Mouse (Mus musculus) MEL (cell line): ENCODE results near the gene Tubb4a. TPM values are rescaled to one million over a fixed set of nuclear protein-coding genes. Genes with fewer than 3 reads are reported as not detected.
"Not testable (repeated sequence)": the region's sequence is repeated elsewhere in the genome, so short reads cannot be mapped to it uniquely, and the experiment has no call there.

Experiments used
- DNase-seq: peaks from one replicate; pipeline ENCODE4 v3.0.0; 2011; ENCODE audit warnings: low read depth, low spot score
- H3K27ac ChIP-seq: 2 replicates; pipeline ENCODE4 v1.5.1; 2012; ENCODE audit warnings: low read depth, mild to moderate bottlenecking, control low read depth, low read length, moderate library complexity; ENCODE audit not compliant: control insufficient read depth
- H3K27me3 ChIP-seq, 2 experiments: fragments of 150-350 bp in 1 of 2; sonication (generic) in 1 of 2; 2 replicates each; pipeline ENCODE4 v1.6.1; 2012; ENCODE audit warnings: low read length in 2 of 2, mild to moderate bottlenecking in 2 of 2, improper control_type of control experiment in 1 of 2, moderate library complexity in 1 of 2; ENCODE audit not compliant: insufficient read depth in 2 of 2, control insufficient read depth in 1 of 2
- H3K36me3 ChIP-seq, 2 experiments: 2 replicates each; pipeline ENCODE4 v1.6.1; 2012 to 2014; ENCODE audit warnings: low read length in 2 of 2, improper control_type of control experiment in 1 of 2, inconsistent platforms in 1 of 2, mild to moderate bottlenecking in 1 of 2; ENCODE audit not compliant: insufficient read depth in 2 of 2, control insufficient read depth in 1 of 2
- H3K4me1 ChIP-seq, 2 experiments: fragments of 150-350 bp in 1 of 2; sonication (generic) in 1 of 2; 2 replicates each; pipeline ENCODE4 v1.6.1; 2012; ENCODE audit warnings: low read length in 2 of 2, improper control_type of control experiment in 1 of 2, mild to moderate bottlenecking in 1 of 2; ENCODE audit not compliant: insufficient read depth in 2 of 2, control insufficient read depth in 1 of 2
- H3K4me3 ChIP-seq, 2 experiments: fragments of 150-350 bp in 1 of 2; sonication (generic) in 1 of 2; 2 replicates each; pipeline ENCODE4 v1.5.1; 2012; ENCODE audit warnings: low read depth in 2 of 2, low read length in 2 of 2, mild to moderate bottlenecking in 2 of 2, moderate library complexity in 2 of 2, control low read depth in 1 of 2, improper control_type of control experiment in 1 of 2; ENCODE audit not compliant: control insufficient read depth in 1 of 2, insufficient read depth in 1 of 2
- H3K79me2 ChIP-seq: 2 replicates; pipeline ENCODE4 v1.6.1; 2012; ENCODE audit warnings: mild to moderate bottlenecking, low read length, moderate library complexity; ENCODE audit not compliant: control insufficient read depth, poor library complexity, insufficient read depth
- H3K9ac ChIP-seq: 2 replicates; pipeline ENCODE4 v1.6.1; 2012; ENCODE audit warnings: low read depth, mild to moderate bottlenecking, control low read depth, low read length, moderate library complexity; ENCODE audit not compliant: control insufficient read depth, poor library complexity, severe bottlenecking
- H3K9me3 ChIP-seq: fragments of 150-350 bp; sonication (generic); replicated peaks from 2 replicates; pipeline ENCODE4 v1.6.1; 2012; ENCODE audit warnings: mild to moderate bottlenecking, low read length, improper control_type of control experiment, moderate library complexity; ENCODE audit not compliant: insufficient read depth
- BHLHE40 ChIP-seq: IDR thresholded peaks from 2 replicates; pipeline ENCODE4 v1.6.1; 2012; ENCODE audit warnings: low read depth, mild to moderate bottlenecking, inconsistent platforms, low read length, improper control_type of control experiment, borderline replicate concordance
- CHD1 ChIP-seq: IDR thresholded peaks from 2 replicates; pipeline ENCODE4 v1.6.1; 2012; ENCODE audit warnings: low read depth, mild to moderate bottlenecking, inconsistent platforms, low read length, improper control_type of control experiment
- CTCF ChIP-seq, 3 experiments: IDR thresholded peaks in 2 of 3; conservative IDR thresholded peaks in 1 of 3; 2 replicates each; pipeline ENCODE4 v1.5.1; 2011 to 2012; ENCODE audit warnings: low read length in 3 of 3, low read depth in 2 of 3, mild to moderate bottlenecking in 2 of 3, improper control_type of control experiment in 1 of 3, inconsistent platforms in 1 of 3, mixed read lengths in 1 of 3, moderate library complexity in 1 of 3; ENCODE audit not compliant: control insufficient read depth in 1 of 3, insufficient read depth in 1 of 3, poor library complexity in 1 of 3, severe bottlenecking in 1 of 3
- E2F4 ChIP-seq: IDR thresholded peaks from 2 replicates; pipeline ENCODE4 v1.6.1; 2011; ENCODE audit warnings: low read depth, low read length, improper control_type of control experiment, borderline replicate concordance
- ELF1 ChIP-seq: IDR thresholded peaks from 2 replicates; pipeline ENCODE4 v1.6.1; 2014; ENCODE audit warnings: low read depth, mild to moderate bottlenecking, inconsistent platforms, low read length, improper control_type of control experiment, moderate library complexity
- EP300 ChIP-seq, 2 experiments: IDR thresholded peaks; 2 replicates each; pipeline ENCODE4 v1.6.1; 2011; ENCODE audit warnings: improper control_type of control experiment in 2 of 2, low read length in 2 of 2, low read depth in 1 of 2, mild to moderate bottlenecking in 1 of 2
- ETS1 ChIP-seq: IDR thresholded peaks from 2 replicates; pipeline ENCODE4 v1.6.1; 2012; ENCODE audit warnings: low read depth, mild to moderate bottlenecking, inconsistent platforms, low read length, improper control_type of control experiment, moderate library complexity
- GABPA ChIP-seq: IDR thresholded peaks from 2 replicates; pipeline ENCODE4 v1.6.1; 2012; ENCODE audit warnings: low read depth, mild to moderate bottlenecking, inconsistent platforms, low read length, improper control_type of control experiment, moderate library complexity
- GATA1 ChIP-seq: IDR thresholded peaks from 2 replicates; pipeline ENCODE4 v1.6.1; 2011; ENCODE audit warnings: low read depth, low read length, improper control_type of control experiment
- HCFC1 ChIP-seq: IDR thresholded peaks from 2 replicates; pipeline ENCODE4 v1.6.1; 2012; ENCODE audit warnings: low read depth, mild to moderate bottlenecking, inconsistent platforms, low read length, improper control_type of control experiment, moderate library complexity
- MAX ChIP-seq: IDR thresholded peaks from 2 replicates; pipeline ENCODE4 v1.6.1; 2011; ENCODE audit warnings: low read length, improper control_type of control experiment
- MEF2A ChIP-seq: IDR thresholded peaks from 2 replicates; pipeline ENCODE4 v1.6.1; 2014; ENCODE audit warnings: low read depth, mild to moderate bottlenecking, inconsistent platforms, low read length, improper control_type of control experiment; ENCODE audit not compliant: poor library complexity, insufficient replicate concordance, severe bottlenecking; ENCODE audit errors: extremely low read depth
- MXI1 ChIP-seq: IDR thresholded peaks from 2 replicates; pipeline ENCODE4 v1.6.1; 2011; ENCODE audit warnings: mild to moderate bottlenecking, low read depth, low read length, improper control_type of control experiment
- MYB ChIP-seq: IDR thresholded peaks from 2 replicates; pipeline ENCODE4 v1.6.1; 2011; ENCODE audit warnings: mild to moderate bottlenecking, low read depth, low read length, improper control_type of control experiment
- NELFE ChIP-seq: IDR thresholded peaks from 2 replicates; pipeline ENCODE4 v1.6.1; 2011; ENCODE audit warnings: low read depth, low read length, improper control_type of control experiment
- NRF1 ChIP-seq: IDR thresholded peaks from 2 replicates; pipeline ENCODE4 v1.6.1; 2014; ENCODE audit warnings: low read depth, mild to moderate bottlenecking, inconsistent platforms, low read length, improper control_type of control experiment, moderate library complexity; ENCODE audit not compliant: poor library complexity, insufficient read depth, severe bottlenecking
- POLR2A ChIP-seq, 2 experiments: IDR thresholded peaks; 2 replicates each; pipeline ENCODE4 v1.6.1; 2011 to 2012; ENCODE audit warnings: low read length in 2 of 2, mild to moderate bottlenecking in 2 of 2, control low read depth in 1 of 2, improper control_type of control experiment in 1 of 2, low read depth in 1 of 2, moderate library complexity in 1 of 2; ENCODE audit not compliant: control insufficient read depth in 1 of 2, insufficient read depth in 1 of 2, poor library complexity in 1 of 2
- POLR2AphosphoS2 ChIP-seq: IDR thresholded peaks from 2 replicates; pipeline ENCODE4 v1.6.1; 2011; ENCODE audit warnings: low read length, improper control_type of control experiment
- POLR2AphosphoS5 ChIP-seq: IDR thresholded peaks from 2 replicates; pipeline ENCODE4 v1.6.1; 2012; ENCODE audit warnings: low read depth, borderline replicate concordance, mild to moderate bottlenecking, inconsistent platforms, low read length, moderate library complexity, mixed read lengths
- RAD21 ChIP-seq: IDR thresholded peaks from 2 replicates; pipeline ENCODE4 v1.6.1; 2011; ENCODE audit warnings: mild to moderate bottlenecking, low read depth, low read length, improper control_type of control experiment
- RCOR1 ChIP-seq: IDR thresholded peaks from 2 replicates; pipeline ENCODE4 v1.6.1; 2012; ENCODE audit warnings: low read depth, mild to moderate bottlenecking, inconsistent platforms, low read length, improper control_type of control experiment
- SIN3A ChIP-seq: IDR thresholded peaks from 2 replicates; pipeline ENCODE4 v1.6.1; 2012; ENCODE audit warnings: low read length, improper control_type of control experiment, inconsistent platforms
- SMC3 ChIP-seq: IDR thresholded peaks from 2 replicates; pipeline ENCODE4 v1.6.1; 2011; ENCODE audit warnings: low read depth, low read length, improper control_type of control experiment
- TAL1 ChIP-seq: IDR thresholded peaks from 2 replicates; pipeline ENCODE4 v1.6.1; 2012; ENCODE audit warnings: mild to moderate bottlenecking, inconsistent platforms, low read length, moderate library complexity, mixed read lengths
- TCF12 ChIP-seq: IDR thresholded peaks from 2 replicates; pipeline ENCODE4 v1.6.1; 2014; ENCODE audit warnings: low read depth, mild to moderate bottlenecking, inconsistent platforms, low read length, improper control_type of control experiment, moderate library complexity
- UBTF ChIP-seq: IDR thresholded peaks from 2 replicates; pipeline ENCODE4 v1.6.1; 2012; ENCODE audit warnings: low read depth, mild to moderate bottlenecking, inconsistent platforms, low read length, improper control_type of control experiment, moderate library complexity, borderline replicate concordance; ENCODE audit not compliant: insufficient read depth
- USF1 ChIP-seq: IDR thresholded peaks from 2 replicates; pipeline ENCODE4 v1.6.1; 2014; ENCODE audit warnings: low read depth, mild to moderate bottlenecking, inconsistent platforms, low read length, improper control_type of control experiment, moderate library complexity
- ZC3H11A ChIP-seq: IDR thresholded peaks from 2 replicates; pipeline ENCODE4 v1.6.1; 2012; ENCODE audit warnings: low read depth, mild to moderate bottlenecking, inconsistent platforms, low read length, improper control_type of control experiment
- ZMIZ1 ChIP-seq: IDR thresholded peaks from 2 replicates; pipeline ENCODE4 v1.6.1; 2012; ENCODE audit warnings: low read depth, mild to moderate bottlenecking, inconsistent platforms, low read length, improper control_type of control experiment, moderate library complexity
- ZNF384 ChIP-seq: IDR thresholded peaks from 2 replicates; pipeline ENCODE4 v1.6.1; 2012; ENCODE audit warnings: low read depth, mild to moderate bottlenecking, inconsistent platforms, low read length, improper control_type of control experiment
- polyA plus RNA-seq, 2 experiments: library from polyadenylated mRNA; stranded (reverse) in 1 of 2; unstranded in 1 of 2; fragments of >175 nt in 1 of 2; fragments of >200 nt in 1 of 2; gene quantifications; 2 replicates each; pipeline versions ENCODE4 v1.2.1 to v1.2.4; 2012; ENCODE audit warnings: low replicate concordance in 2 of 2, low read depth in 1 of 2; ENCODE audit not compliant: insufficient read length in 2 of 2, insufficient read depth in 1 of 2, missing spikeins in 1 of 2
- total RNA-seq: library from RNA; depleted of rRNA; stranded (reverse); fragments of 300-350 nt; gene quantifications from 2 replicates; pipeline ENCODE4 v1.2.3, GENCODE M21; 2012

Tubb4a gene
- total and polyA plus RNA-seq, 3 experiments = 0.35 to 6.4 TPM; not detected in 1

- Histone ChIP-seq H3K27ac (peak overlapping the region; percentile 54), H3K36me3 (peaks cover 0 to 35% of the 10 kb centered on the region in 2 experiments; a peak in 2 of 4 replicates), H3K4me1 (peaks cover 25 to 43% of the 10 kb centered on the region in 2 experiments), H3K4me3 (peak overlapping the region in 1 of 2 experiments; percentile 48; a peak in 2 of 4 replicates)
- H3K9ac ChIP-seq, H3K9me3 ChIP-seq, H3K27me3 ChIP-seq, H3K79me2 ChIP-seq: not testable (repeated sequence)
- TF ChIP-seq GATA1 = peak; percentile 71
- peak; percentile 65 to 70 for TF ChIP-seq EP300 (IDR thresholded peaks at IDR 0.05; ENCODE audit: low read depth in 1 of 2, low read length in 2 of 2)
- TF ChIP-seq TCF12 = peak; percentile 49; the same call in 1 of the 2 replicates
- peak; percentile 55 for TF ChIP-seq TAL1
- TF ChIP-seq ETS1 = peak; percentile 71
- TF ChIP-seq POLR2A (IDR thresholded peaks at IDR 0.05; ENCODE audit: control insufficient read depth in 1 of 2, insufficient read depth in 1 of 2, low read depth in 1 of 2, low read length in 2 of 2, poor library complexity in 1 of 2) = 0 out of 4 replicates have a peak, but pooled peaks of 1 of the 2 experiments have one; percentile 26
- 0 out of 2 replicates have a peak, but pooled peaks have one; percentile 9 for TF ChIP-seq HCFC1
- DNase-seq = peak; percentile 76
These were observed 46.4 kb upstream of the Tubb4a start for GRCm38 (mm10) chr17:57134021-57134420.

GRCm38 (mm10) chr17:57131793-57132192 is 44.2 kb upstream of the Tubb4a start:
- peaks cover 0 to 37% of the 10 kb centered on the region in 2 experiments; a peak in 2 of 4 replicates for H3K36me3 ChIP-seq
- no peaks in the 10 kb centered on the region for H3K27me3 ChIP-seq
- DNase-seq = peak; percentile 94
- no peak overlapping the region for H3K9ac ChIP-seq
- H3K9me3 ChIP-seq = no peaks in the 10 kb centered on the region
- H3K79me2 ChIP-seq = no peaks in the 10 kb centered on the region
- H3K4me1 ChIP-seq = peaks cover 25 to 44% of the 10 kb centered on the region in 2 experiments
- H3K4me3 ChIP-seq = no peak overlapping the region
- peak overlapping the region; percentile 95 for H3K27ac ChIP-seq
- TF ChIP-seq MXI1 (peak; percentile 92), ELF1 (no peak), POLR2AphosphoS2 (no peak), NRF1 (no peak), TCF12 (peak; percentile 93), CHD1 (no peak), MEF2A (no peak), SMC3 (no peak), POLR2AphosphoS5 (0 out of 2 replicates have a peak, but pooled peaks have one; percentile 35), CTCF (IDR thresholded peaks at IDR 0.05 in 2 of 3, conservative IDR thresholded peaks at IDR 0.05 in 1 of 3; ENCODE audit: control insufficient read depth in 1 of 3, insufficient read depth in 1 of 3, low read depth in 2 of 3, low read length in 3 of 3, poor library complexity in 1 of 3, severe bottlenecking in 1 of 3) (no peak), MYB (peak; percentile 95), GABPA (no peak), GATA1 (peak; percentile 97), MAX (peak; percentile 85), UBTF (no peak), ETS1 (peak; percentile 98), RAD21 (no peak), NELFE (no peak), POLR2A (IDR thresholded peaks at IDR 0.05; ENCODE audit: control insufficient read depth in 1 of 2, insufficient read depth in 1 of 2, low read depth in 1 of 2, low read length in 2 of 2, poor library complexity in 1 of 2) (no peak), EP300 (IDR thresholded peaks at IDR 0.05; ENCODE audit: low read depth in 1 of 2, low read length in 2 of 2) (peak; percentile 98 to 99), ZMIZ1 (no peak), BHLHE40 (peak; percentile 80), SIN3A (peak; percentile 95), RCOR1 (peak; percentile 90), USF1 (no peak), ZC3H11A (no peak), ZNF384 (no peak), E2F4 (no peak), TAL1 (peak; percentile 83)
